Mouse (Mus musculus): Measurements from ENCODE around the gene Plpp1. TPM values are rescaled to one million over a fixed set of nuclear protein-coding genes. Genes with fewer than 3 reads are reported as not detected.
A peak's percentile ranks its signal among the peaks of the same experiment; 100 is the strongest.

Plpp1 gene
- polyA plus RNA-seq, 1 experiment from 2014 or later = 65.1 TPM

DNA sequence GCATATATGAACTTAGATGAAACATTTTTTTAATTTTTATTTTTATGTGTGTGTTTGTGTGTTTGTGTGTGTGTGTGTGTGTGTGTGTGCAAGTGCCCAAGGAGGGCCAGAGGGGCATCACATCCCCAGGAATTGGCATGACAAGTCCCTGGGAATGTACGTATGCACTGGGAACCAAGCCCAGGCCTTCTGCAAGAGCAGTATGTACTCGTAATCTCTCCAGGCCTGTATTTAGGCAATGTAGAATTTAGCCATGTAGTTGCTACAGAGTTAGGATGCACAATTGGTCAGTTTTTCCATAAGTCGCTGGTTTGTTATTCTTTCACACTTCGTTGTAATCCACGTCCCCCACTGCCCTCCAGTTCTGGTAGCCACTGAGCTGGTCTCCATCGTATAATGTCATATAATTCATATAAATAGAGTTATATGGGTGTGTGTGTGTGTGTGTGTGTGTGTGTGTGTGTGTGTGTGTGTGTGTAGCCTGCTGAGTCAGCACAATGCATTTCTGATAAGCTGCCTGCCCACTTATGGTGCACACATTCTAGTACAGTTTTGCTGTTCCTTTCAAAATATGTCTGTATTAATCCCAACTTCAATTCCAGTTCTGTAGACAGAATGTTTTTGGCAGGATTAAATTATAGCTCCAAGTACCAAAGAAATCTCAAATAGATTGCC, 22.8 kb downstream of the Plpp1 start:
- no peak overlapping the region for H3K4me3 ChIP-seq (replicated peaks; ENCODE audit: low read length)
- H3K36me3 ChIP-seq (replicated peaks; ENCODE audit: control insufficient read depth, insufficient read depth) = no peaks in the 10 kb centered on the region
- H3K27ac ChIP-seq = no peak overlapping the region
- H3K27me3 ChIP-seq (ENCODE audit: control insufficient read depth, insufficient read depth, low read length) = no peaks in the 10 kb centered on the region
- H3K9ac ChIP-seq = no peak overlapping the region
- no peak overlapping the region for H3K4me2 ChIP-seq (replicated peaks)
- no peak for DNase-seq (ENCODE audit: low spot score)
- H3K4me1 ChIP-seq (replicated peaks; ENCODE audit: control insufficient read depth, insufficient read depth, low read length) = no peaks in the 10 kb centered on the region
- no peaks in the 10 kb centered on the region for H3K9me3 ChIP-seq (ENCODE audit: control insufficient read depth, low read length)
- WGBS = 87% methylated on average over 6 of the region's 6 CpGs
- ATAC-seq (ENCODE audit: low FRiP score) = no peak

DNA sequence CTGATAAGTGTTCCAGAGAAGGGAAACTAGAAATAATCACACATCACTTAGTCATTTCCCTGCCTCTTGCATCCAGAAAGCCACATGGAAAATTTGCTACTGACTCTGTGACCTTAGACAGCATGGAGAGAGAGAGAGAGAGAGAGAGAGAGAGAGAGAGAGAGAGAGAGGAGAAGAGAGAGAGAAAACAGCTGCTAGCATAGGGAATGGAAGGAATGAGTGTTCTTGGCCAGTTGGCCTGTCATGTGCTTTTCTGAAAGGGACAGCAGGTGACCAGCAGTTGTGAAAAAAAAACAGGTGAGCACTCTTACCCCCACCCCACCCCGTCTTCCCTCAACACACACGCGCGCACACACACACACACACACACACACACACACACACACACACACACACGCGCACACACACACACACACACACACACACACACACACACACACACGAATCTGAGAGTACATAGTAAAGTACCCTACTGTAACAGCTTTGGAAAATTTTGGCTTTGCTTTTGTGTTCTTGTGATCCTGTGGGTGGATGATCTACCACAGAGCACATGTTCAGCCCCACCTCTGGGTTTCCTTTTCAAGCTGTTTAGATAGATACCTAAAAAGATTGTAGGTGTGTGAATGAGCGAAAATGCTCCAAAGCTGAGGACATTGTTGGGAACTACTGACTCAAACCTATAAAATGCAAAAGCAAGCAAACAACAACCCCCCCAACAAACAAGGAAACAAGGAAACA, 23.5 kb downstream of the Plpp1 start:
- no peak overlapping the region for H3K4me3 ChIP-seq (replicated peaks; ENCODE audit: low read length)
- WGBS = 73% methylated on average over 8 of the region's 8 CpGs
- no peaks in the 10 kb centered on the region for H3K9me3 ChIP-seq (ENCODE audit: control insufficient read depth, low read length)
- no peak overlapping the region for H3K27ac ChIP-seq
- H3K36me3 ChIP-seq (replicated peaks; ENCODE audit: control insufficient read depth, insufficient read depth) = no peaks in the 10 kb centered on the region
- DNase-seq (ENCODE audit: low spot score) = no peak
- no peak overlapping the region for H3K4me2 ChIP-seq (replicated peaks)
- no peak overlapping the region for H3K9ac ChIP-seq
- no peaks in the 10 kb centered on the region for H3K27me3 ChIP-seq (ENCODE audit: control insufficient read depth, insufficient read depth, low read length)
- no peak for ATAC-seq (ENCODE audit: low FRiP score)
- H3K4me1 ChIP-seq (replicated peaks; ENCODE audit: control insufficient read depth, insufficient read depth, low read length) = no peaks in the 10 kb centered on the region

DNA sequence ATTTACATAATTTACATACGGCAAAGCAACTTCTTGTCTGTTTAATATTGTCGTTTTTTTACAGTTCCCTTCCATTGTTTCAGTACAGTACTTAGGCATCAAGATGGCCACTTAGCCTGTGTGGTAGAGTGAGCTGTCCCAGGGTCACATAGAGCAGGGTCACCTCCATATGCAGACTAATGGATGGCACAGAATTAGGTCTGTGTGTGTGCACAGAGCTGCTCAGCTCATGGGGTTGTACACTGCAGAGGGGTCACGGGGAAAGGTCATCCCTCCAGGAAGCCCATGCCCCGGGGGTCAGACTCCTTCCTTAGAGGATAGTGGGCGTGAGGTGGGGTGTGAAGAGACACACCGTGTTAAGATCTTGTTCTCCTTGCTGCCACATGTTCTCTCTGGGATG, 24.9 kb downstream of the Plpp1 start:
- WGBS = 60% methylated on average over 6 of the region's 6 CpGs
- Histone ChIP-seq H3K4me3 (replicated peaks; ENCODE audit: low read length) (no peak overlapping the region), H3K9ac (no peak overlapping the region), H3K4me2 (replicated peaks) (no peak overlapping the region), H3K9me3 (ENCODE audit: control insufficient read depth, low read length) (no peaks in the 10 kb centered on the region), H3K27ac (no peak overlapping the region), H3K36me3 (replicated peaks; ENCODE audit: control insufficient read depth, insufficient read depth) (no peaks in the 10 kb centered on the region), H3K27me3 (ENCODE audit: control insufficient read depth, insufficient read depth, low read length) (no peaks in the 10 kb centered on the region), H3K4me1 (replicated peaks; ENCODE audit: control insufficient read depth, insufficient read depth, low read length) (no peaks in the 10 kb centered on the region)
- no peak for DNase-seq (ENCODE audit: low spot score)
- ATAC-seq (ENCODE audit: low FRiP score) = no peak

DNA sequence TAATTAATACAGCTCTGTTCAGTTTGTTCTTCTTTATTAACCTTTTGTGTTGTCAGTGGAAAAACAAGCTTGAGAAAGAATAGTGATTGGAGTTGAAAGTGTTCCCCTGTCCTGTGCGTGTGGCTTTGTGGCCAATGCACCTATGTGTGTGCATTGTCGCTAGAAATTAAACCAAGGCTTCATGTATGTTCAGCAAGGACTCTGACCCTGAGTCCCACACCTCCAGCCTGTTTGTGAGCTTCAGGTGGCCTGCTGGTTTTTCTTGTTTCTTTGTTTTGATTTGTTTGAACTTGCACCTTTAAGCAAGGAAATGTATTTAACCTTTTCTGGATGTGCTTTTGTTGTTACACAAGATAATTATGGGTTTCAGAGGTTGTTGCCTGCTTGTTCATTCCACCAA, 29.0 kb downstream of the Plpp1 start:
- no peak overlapping the region for H3K9ac ChIP-seq
- no peaks in the 10 kb centered on the region for H3K36me3 ChIP-seq (replicated peaks; ENCODE audit: control insufficient read depth, insufficient read depth)
- ATAC-seq (ENCODE audit: low FRiP score) = no peak
- no peak for DNase-seq (ENCODE audit: low spot score)
- 97% methylated on average over 2 of the region's 2 CpGs for WGBS
- peaks cover 10% of the 10 kb centered on the region for H3K4me1 ChIP-seq (replicated peaks; ENCODE audit: control insufficient read depth, insufficient read depth, low read length)
- no peak overlapping the region for H3K4me3 ChIP-seq (replicated peaks; ENCODE audit: low read length)
- H3K4me2 ChIP-seq (replicated peaks) = no peak overlapping the region
- no peak overlapping the region for H3K27ac ChIP-seq
- H3K27me3 ChIP-seq (ENCODE audit: control insufficient read depth, insufficient read depth, low read length) = no peaks in the 10 kb centered on the region
- H3K9me3 ChIP-seq (ENCODE audit: control insufficient read depth, low read length) = no peaks in the 10 kb centered on the region

DNA sequence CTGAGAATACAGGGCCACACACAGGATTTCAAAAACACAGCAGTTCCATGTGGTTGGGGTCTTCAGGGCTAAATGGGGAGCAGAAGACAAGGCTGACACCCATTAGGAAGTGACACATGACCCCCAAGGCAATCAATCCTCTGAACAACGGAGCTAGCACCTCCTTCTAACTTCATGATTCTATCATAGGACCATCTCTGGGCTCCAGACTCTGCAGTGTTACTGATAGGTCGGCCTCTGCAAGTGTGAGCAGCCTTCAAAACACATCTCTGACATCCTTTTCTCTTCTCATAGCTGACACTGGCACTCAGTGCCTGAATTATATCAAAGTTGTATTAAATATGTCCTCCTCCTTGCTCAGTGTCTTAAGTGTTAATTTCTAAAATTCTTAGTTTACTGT, 32.0 kb downstream of the Plpp1 start:
- ATAC-seq (ENCODE audit: low FRiP score) = no peak

DNA sequence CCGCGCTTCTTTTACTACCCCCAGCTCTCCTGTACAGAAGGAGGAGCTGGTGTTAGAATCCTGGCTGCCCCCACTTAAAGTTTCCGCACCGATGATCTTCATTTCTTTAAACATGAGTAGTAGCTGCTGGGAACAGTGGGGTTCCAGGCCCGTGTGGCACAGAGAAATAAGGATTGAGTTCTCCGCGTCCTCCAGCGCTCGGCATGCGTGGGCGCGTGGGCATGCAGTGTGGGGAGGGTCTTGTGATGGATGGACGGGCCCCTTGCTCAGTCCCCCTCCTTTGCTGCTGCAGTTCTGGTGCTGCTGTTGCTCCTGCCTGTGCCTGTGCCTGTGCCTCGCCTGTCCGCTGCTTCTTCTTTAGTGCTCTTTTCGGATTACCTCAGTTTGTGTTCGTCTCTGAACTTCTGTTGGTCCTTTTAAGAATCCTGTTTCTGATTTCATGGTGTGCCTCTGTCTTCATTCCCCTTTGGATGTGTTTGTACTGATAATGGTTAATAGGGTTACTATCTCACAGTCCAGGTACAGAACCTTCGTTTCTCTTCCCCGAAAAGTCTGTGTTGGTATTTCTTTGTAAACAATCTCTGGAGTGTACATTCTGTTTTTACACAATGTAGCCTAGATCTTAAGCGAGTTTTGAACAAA, 32.8 kb downstream of the Plpp1 start:
- ATAC-seq (ENCODE audit: low FRiP score) (0 out of 2 replicates have a peak, but pooled peaks have one; percentile 37), DNase-seq (ENCODE audit: low spot score) (no peak)
- no peaks in the 10 kb centered on the region for H3K27me3 ChIP-seq (ENCODE audit: control insufficient read depth, insufficient read depth, low read length)
- 41% methylated on average over 20 of the region's 20 CpGs for WGBS
- H3K9me3 ChIP-seq (ENCODE audit: control insufficient read depth, low read length) = no peaks in the 10 kb centered on the region
- H3K4me2 ChIP-seq (replicated peaks) = peak overlapping the region; percentile 25; the same call in 1 of the 2 replicates
- peaks cover 15% of the 10 kb centered on the region for H3K4me1 ChIP-seq (replicated peaks; ENCODE audit: control insufficient read depth, insufficient read depth, low read length)
- H3K27ac ChIP-seq = no peak overlapping the region
- H3K36me3 ChIP-seq (replicated peaks; ENCODE audit: control insufficient read depth, insufficient read depth) = no peaks in the 10 kb centered on the region
- H3K4me3 ChIP-seq (replicated peaks; ENCODE audit: low read length) = no peak overlapping the region
- H3K9ac ChIP-seq = no peak overlapping the region

More for the DNA sequence above, 32.0 kb downstream of the Plpp1 start:
- Histone ChIP-seq H3K9ac (no peak overlapping the region), H3K9me3 (ENCODE audit: control insufficient read depth, low read length) (no peaks in the 10 kb centered on the region), H3K4me2 (replicated peaks) (no peak overlapping the region), H3K4me3 (replicated peaks; ENCODE audit: low read length) (no peak overlapping the region), H3K4me1 (replicated peaks; ENCODE audit: control insufficient read depth, insufficient read depth, low read length) (peaks cover 15% of the 10 kb centered on the region), H3K27ac (no peak overlapping the region), H3K36me3 (replicated peaks; ENCODE audit: control insufficient read depth, insufficient read depth) (no peaks in the 10 kb centered on the region), H3K27me3 (ENCODE audit: control insufficient read depth, insufficient read depth, low read length) (no peaks in the 10 kb centered on the region)
- DNase-seq (ENCODE audit: low spot score) = no peak
- 53% methylated on average over 2 of the region's 2 CpGs for WGBS

DNA sequence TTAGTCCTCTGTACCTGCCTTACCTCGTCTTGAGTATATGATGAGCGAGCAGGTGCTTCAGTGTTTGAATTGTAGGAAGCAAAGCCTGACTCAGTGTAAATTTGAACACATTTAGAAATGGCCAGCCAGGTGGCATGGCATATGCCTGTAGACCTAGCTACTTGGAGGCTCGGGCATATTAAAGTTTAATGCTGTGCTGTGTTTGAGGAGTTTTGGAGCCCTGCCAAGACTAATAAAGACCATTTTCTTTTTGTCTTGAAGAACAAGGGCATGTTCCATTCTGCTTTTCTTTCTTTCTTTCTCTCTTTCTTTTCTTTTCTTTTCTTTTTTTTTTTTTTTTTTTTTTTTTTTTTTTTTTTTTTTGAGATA, 33.3 kb downstream of the Plpp1 start:
- Histone ChIP-seq H3K4me2 (replicated peaks) (no peak overlapping the region), H3K4me3 (replicated peaks; ENCODE audit: low read length) (no peak overlapping the region), H3K4me1 (replicated peaks; ENCODE audit: control insufficient read depth, insufficient read depth, low read length) (peaks cover 15% of the 10 kb centered on the region), H3K9ac (no peak overlapping the region), H3K27me3 (ENCODE audit: control insufficient read depth, insufficient read depth, low read length) (no peaks in the 10 kb centered on the region), H3K9me3 (ENCODE audit: control insufficient read depth, low read length) (no peaks in the 10 kb centered on the region), H3K27ac (no peak overlapping the region), H3K36me3 (replicated peaks; ENCODE audit: control insufficient read depth, insufficient read depth) (no peaks in the 10 kb centered on the region)
- peak; percentile 38 for DNase-seq (ENCODE audit: low spot score)
- no peak for ATAC-seq (ENCODE audit: low FRiP score)
- WGBS = 68% methylated on average over 3 of the region's 3 CpGs

DNA sequence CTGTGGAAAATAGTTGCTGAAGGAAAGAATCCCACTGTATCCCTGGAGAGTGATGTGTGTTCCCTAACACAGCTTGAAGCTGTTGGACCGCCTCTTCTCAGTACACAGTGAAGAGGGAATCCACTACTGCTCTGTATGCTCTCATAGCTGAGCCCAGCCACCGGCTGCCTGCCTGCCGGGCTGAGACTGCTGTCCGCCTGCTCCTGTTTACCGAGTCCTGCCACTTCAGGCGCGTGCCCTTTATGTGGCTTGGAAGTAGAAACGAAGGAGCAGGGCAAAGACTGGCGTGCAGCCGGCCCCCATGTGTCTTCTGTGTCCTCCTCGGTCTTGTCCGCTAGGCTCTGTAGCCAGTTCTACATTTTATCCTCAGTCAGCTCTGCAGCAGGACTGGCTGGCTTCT, 34.5 kb downstream of the Plpp1 start:
- no peaks in the 10 kb centered on the region for H3K36me3 ChIP-seq (replicated peaks; ENCODE audit: control insufficient read depth, insufficient read depth)
- WGBS = 22% methylated on average over 12 of the region's 12 CpGs

DNA sequence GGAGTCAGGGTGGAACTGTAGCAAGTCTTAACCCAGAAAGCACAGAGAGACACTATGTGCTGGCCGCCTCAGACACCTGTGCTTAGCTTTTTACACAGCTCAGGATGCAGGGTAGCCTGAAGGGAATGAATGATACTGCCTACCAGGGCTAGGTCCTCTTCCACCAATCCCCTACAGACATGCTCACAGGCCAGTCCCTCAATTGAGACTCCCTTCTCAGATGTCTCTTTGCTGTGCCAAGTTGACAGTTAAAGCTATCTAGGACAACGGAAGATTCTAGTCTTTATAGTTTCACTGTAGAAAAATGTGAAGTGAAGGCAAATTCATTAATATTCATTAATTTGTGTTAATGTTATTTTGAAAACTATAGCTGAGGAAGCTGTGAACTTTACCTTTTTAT, 36.4 kb downstream of the Plpp1 start:
- Histone ChIP-seq H3K4me3 (replicated peaks; ENCODE audit: low read length) (no peak overlapping the region), H3K4me1 (replicated peaks; ENCODE audit: control insufficient read depth, insufficient read depth, low read length) (peaks cover 15% of the 10 kb centered on the region), H3K4me2 (replicated peaks) (no peak overlapping the region), H3K27ac (no peak overlapping the region), H3K27me3 (ENCODE audit: control insufficient read depth, insufficient read depth, low read length) (no peaks in the 10 kb centered on the region), H3K36me3 (replicated peaks; ENCODE audit: control insufficient read depth, insufficient read depth) (no peaks in the 10 kb centered on the region), H3K9ac (no peak overlapping the region), H3K9me3 (ENCODE audit: control insufficient read depth, low read length) (no peaks in the 10 kb centered on the region)
- WGBS = 84% methylated on average over 2 of the region's 2 CpGs
- no peak for DNase-seq (ENCODE audit: low spot score)
- ATAC-seq (ENCODE audit: low FRiP score) = no peak

More for the DNA sequence above, 34.5 kb downstream of the Plpp1 start:
- peak; percentile 37 for DNase-seq (ENCODE audit: low spot score)
- no peaks in the 10 kb centered on the region for H3K9me3 ChIP-seq (ENCODE audit: control insufficient read depth, low read length)
- H3K27me3 ChIP-seq (ENCODE audit: control insufficient read depth, insufficient read depth, low read length) = no peaks in the 10 kb centered on the region
- H3K4me1 ChIP-seq (replicated peaks; ENCODE audit: control insufficient read depth, insufficient read depth, low read length) = peaks cover 15% of the 10 kb centered on the region
- no peak overlapping the region for H3K4me3 ChIP-seq (replicated peaks; ENCODE audit: low read length)
- H3K4me2 ChIP-seq (replicated peaks) = no peak overlapping the region
- peak; percentile 48; the same call in 1 of the 2 replicates for ATAC-seq (ENCODE audit: low FRiP score)
- H3K9ac ChIP-seq = no peak overlapping the region
- H3K27ac ChIP-seq = no peak overlapping the region
